Mouse (Mus musculus) heart, adult 2 months (tissue): Measurements from ENCODE around the gene Susd6.

Source experiments
- CTCF ChIP-seq: fragments of 200-600 bp; IDR thresholded peaks from 2 replicates; pipeline ENCODE4 v1.8.1; 2022; ENCODE audit warnings: antibody characterized with exemption, mild to moderate bottlenecking, moderate library complexity
- EP300 ChIP-seq: fragments of 200-500 bp; IDR thresholded peaks from 2 replicates; pipeline ENCODE4 v1.6.1; 2011; ENCODE audit warnings: low read depth, low read length, control low read depth; ENCODE audit not compliant: insufficient read depth
- POLR2A ChIP-seq: fragments of 200-500 bp; IDR thresholded peaks from 2 replicates; pipeline ENCODE4 v1.6.1; 2011; ENCODE audit warnings: mild to moderate bottlenecking, low read depth, low read length, control low read depth; ENCODE audit not compliant: insufficient read depth

GRCm38 (mm10) chr12:80855100-80855499 lies 64.8 kb downstream of the Susd6 start:
- TF ChIP-seq CTCF = no peak
- no peak for TF ChIP-seq EP300
- TF ChIP-seq POLR2A = no peak
